Mouse (Mus musculus): ENCODE measurements around the gene Lingo2.

DNA sequence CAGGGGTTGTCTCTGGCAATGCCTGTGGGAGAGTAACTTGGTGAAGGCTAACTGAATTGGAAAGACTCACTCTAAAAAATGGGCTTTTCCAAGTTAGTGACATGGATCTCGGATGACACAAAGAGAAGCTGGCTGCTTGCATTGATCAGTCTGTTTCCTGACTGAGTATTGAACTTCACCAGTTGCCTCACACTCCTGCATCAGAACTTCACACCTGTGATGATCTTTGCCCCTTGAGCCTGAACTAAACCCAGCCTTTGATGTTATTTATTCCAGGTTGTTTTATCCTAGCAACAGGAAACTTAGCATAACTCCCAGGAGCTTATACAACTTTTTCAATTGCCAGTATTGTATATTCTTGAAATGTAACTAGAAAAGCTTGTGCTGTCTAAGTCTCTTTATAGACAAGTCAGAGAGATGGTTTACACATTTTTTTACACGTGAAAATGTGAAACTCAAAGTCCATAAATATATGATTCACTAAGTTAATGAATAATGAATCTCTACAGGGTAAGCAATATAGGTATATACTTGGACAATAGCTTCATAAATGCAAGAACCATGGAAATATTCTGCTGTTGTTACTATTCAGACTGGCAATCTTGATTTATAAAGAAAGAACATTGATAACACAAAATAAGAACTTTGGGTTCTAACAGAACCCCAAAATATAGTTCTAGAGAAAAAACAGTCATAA is 410.7 kb downstream of the Lingo2 start:
- no peak for TF ChIP-seq ZNF384 (IDR thresholded peaks at IDR 0.05; ENCODE audit: low read depth, low read length)
- no peak for TF ChIP-seq ZC3H11A (IDR thresholded peaks at IDR 0.05; ENCODE audit: borderline replicate concordance, low read depth, low read length)
- no peak for TF ChIP-seq HCFC1 (IDR thresholded peaks at IDR 0.05; ENCODE audit: borderline replicate concordance, insufficient read depth, low read length)
- TF ChIP-seq CHD2 (IDR thresholded peaks at IDR 0.05; ENCODE audit: low read depth, low read length), result no peak
- TF ChIP-seq MAFK (IDR thresholded peaks at IDR 0.05; ENCODE audit: insufficient read depth, low read depth, low read length), result no peak

Data from ES-E14 (cell line).